9 mouse cellular contexts compared by ENCODE assay signal in genomic region chr4:56850724-56851123, GRCm38 (mm10). TPM values are rescaled to one million over a fixed set of nuclear protein-coding genes. Genes with fewer than 3 reads are reported as not detected.
DNase-seq lines count a peak whose midpoint lies in the region; ATAC-seq and TF ChIP-seq lines count a peak whose summit lies in the region.
"Had no signal": no experiment of that assay in that cellular context is flagged by ENCODE, and none has a peak within 500 bp of the region (broad histone marks: within the 10 kb centered on the region; RNA-seq: fewer than 3 reads in every experiment).

No protein-coding gene starts in this region.

- no peaks in the 10 kb centered on the region for H3K9me3 ChIP-seq in kidney, postnatal 0 days (replicated peaks; ENCODE audit: low read length)
- no peaks in the 10 kb centered on the region for H3K9me3 ChIP-seq in intestine, postnatal 0 days (ENCODE audit: control insufficient read depth)

- no peaks in the 10 kb centered on the region for H3K36me3 ChIP-seq in kidney, postnatal 0 days (ENCODE audit: insufficient read depth, low read length)
- H3K36me3 ChIP-seq in intestine, postnatal 0 days (ENCODE audit: control insufficient read depth, insufficient read depth), result no peaks in the 10 kb centered on the region

- ATAC-seq in kidney, postnatal 0 days (replicated peaks; ENCODE audit: low FRiP score, low read depth), result no peak; the same call in 1 of the 2 replicates
- ATAC-seq in intestine, postnatal 0 days, result no peak

- H3K9ac ChIP-seq in kidney, postnatal 0 days (ENCODE audit: low read depth, low read length), result no peak overlapping the region
- no peak overlapping the region for H3K9ac ChIP-seq in intestine, postnatal 0 days (ENCODE audit: low read depth, low read length)

- H3K4me2 ChIP-seq in kidney, postnatal 0 days (ENCODE audit: low read length), result no peak overlapping the region
- no peak overlapping the region for H3K4me2 ChIP-seq in intestine, postnatal 0 days (replicated peaks; ENCODE audit: low read depth)

- no peak overlapping the region for H3K27ac ChIP-seq in kidney, postnatal 0 days
- no peak overlapping the region for H3K27ac ChIP-seq in intestine, postnatal 0 days (ENCODE audit: low read depth, low read length)

- peak; percentile 22 to 28 for DNase-seq in cerebellum, adult 18-20 months
- no peak for DNase-seq in cerebellum, adult 11-12 months
- DNase-seq in kidney, postnatal 0 days (ENCODE audit: low spot score), result peak; percentile 57
- DNase-seq in kidney, adult 8-10 months, result no peak
- DNase-seq in brain, adult 2 months (ENCODE audit: low read depth, low spot score), result peak; percentile 59
- DNase-seq in testis, postnatal 10 days (ENCODE audit: low spot score), result no peak
- no peak for DNase-seq in urinary bladder, postnatal 25 days (ENCODE audit: low spot score)
- DNase-seq: layer of hippocampus, postnatal 36 days had no signal

- no peaks in the 10 kb centered on the region for H3K27me3 ChIP-seq in kidney, postnatal 0 days (ENCODE audit: insufficient read depth, low read length)
- no peaks in the 10 kb centered on the region for H3K27me3 ChIP-seq in intestine, postnatal 0 days (replicated peaks; ENCODE audit: control insufficient read depth, insufficient read depth, low read length)

- no peak overlapping the region for H3K4me3 ChIP-seq in kidney, postnatal 0 days (replicated peaks; ENCODE audit: low read depth, low read length)
- H3K4me3 ChIP-seq in intestine, postnatal 0 days (ENCODE audit: low read depth, low read length), result no peak overlapping the region

- TF ChIP-seq CTCF in kidney, postnatal 0 days (IDR thresholded peaks at IDR 0.05; ENCODE audit: low read depth), result peak; percentile 40; the same call in 1 of the 2 replicates
- TF ChIP-seq CTCF in intestine, postnatal 0 days (IDR thresholded peaks at IDR 0.05; ENCODE audit: low read depth), result peak; percentile 40

- 0 out of 2 replicates have a peak, but pooled peaks cover 4% of the 10 kb centered on the region for H3K4me1 ChIP-seq in kidney, postnatal 0 days (replicated peaks; ENCODE audit: insufficient read depth, low read length)
- no peaks in the 10 kb centered on the region for H3K4me1 ChIP-seq in intestine, postnatal 0 days (replicated peaks; ENCODE audit: control insufficient read depth, insufficient read depth, low read length)

- 15% methylated on average over 6 of the region's 6 CpGs for WGBS in kidney, postnatal 0 days
- 38% methylated on average over 6 of the region's 6 CpGs for WGBS in intestine, postnatal 0 days

RNA-seq across cellular contexts. Expression of gene Ctnnal1, which starts 14.3 kb away (rescaled TPM):
- 36.1 and 38.1 TPM in 2 replicates for polyA plus RNA-seq in kidney, postnatal 0 days (2015; fragmentation: Nextera tagmentation; extraction: Ambion mirVana)
- 9.7 and 10.1 TPM in 2 replicates for polyA plus RNA-seq in intestine, postnatal 0 days (2015; fragmentation: Nextera tagmentation; extraction: Ambion mirVana)

RNA-seq across cellular contexts. Expression of gene Fam206a, which starts 48.6 kb away (rescaled TPM):
- 11.5 and 12.4 TPM in 2 replicates for polyA plus RNA-seq in kidney, postnatal 0 days (2015; fragmentation: Nextera tagmentation; extraction: Ambion mirVana)
- 3.7 and 5.1 TPM in 2 replicates for polyA plus RNA-seq in intestine, postnatal 0 days (2015; fragmentation: Nextera tagmentation; extraction: Ambion mirVana)

RNA-seq across cellular contexts. Expression of gene Elp1, which starts 48.6 kb away (rescaled TPM):
- polyA plus RNA-seq in kidney, postnatal 0 days (2015; fragmentation: Nextera tagmentation; extraction: Ambion mirVana), result 24.9 and 25.8 TPM in 2 replicates
- polyA plus RNA-seq in intestine, postnatal 0 days (2015; fragmentation: Nextera tagmentation; extraction: Ambion mirVana), result 9.7 and 10.2 TPM in 2 replicates

Comparison
In these comparisons a context has a peak if more than half of its experiments do, and no peak if none do; other contexts are left out.
1. DNase-seq: peak in cerebellum, adult 18-20 months (2 of 2), kidney, postnatal 0 days (single experiment) and brain, adult 2 months (single experiment); none in cerebellum, adult 11-12 months (single experiment), kidney, adult 8-10 months (0 of 2), testis, postnatal 10 days (single experiment) and urinary bladder, postnatal 25 days (single experiment).